Mouse (Mus musculus): ENCODE data around the gene Fan1. TPM values are rescaled to one million over a fixed set of nuclear protein-coding genes. Genes with fewer than 3 reads are reported as not detected.

Gene Fan1
- polyA plus RNA-seq, 1 experiment, result 1.6 TPM

DNA sequence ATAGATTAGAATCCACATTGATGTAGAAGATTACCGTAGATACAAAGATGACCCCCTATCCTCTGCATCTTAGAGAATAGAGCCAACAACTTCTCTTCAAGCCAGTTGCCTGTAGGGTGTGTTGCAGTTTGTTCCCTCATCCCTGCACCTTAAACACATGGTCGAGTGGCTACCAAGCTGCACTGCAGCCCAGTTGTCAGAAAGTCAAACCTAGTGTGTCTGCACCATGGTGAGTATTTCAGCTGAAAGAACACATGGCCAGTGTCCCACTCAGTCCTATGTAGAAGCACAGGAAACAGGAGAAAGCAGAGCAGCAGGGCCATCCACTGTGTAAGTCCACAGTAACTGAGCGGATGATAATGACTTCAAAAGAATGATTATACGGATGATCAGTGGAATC is 46.4 kb downstream of the Fan1 start:
- Histone ChIP-seq H3K27me3 (ENCODE audit: control insufficient read depth, insufficient read depth, insufficient read length) (no peaks in the 10 kb centered on the region), H3ac (ENCODE audit: control insufficient read depth, insufficient read length, low read depth) (no peak overlapping the region), H3K79me2 (ENCODE audit: control insufficient read depth, insufficient read depth) (no peaks in the 10 kb centered on the region), H3K36me3 (ENCODE audit: control insufficient read depth, insufficient read depth) (peaks cover 54% of the 10 kb centered on the region), H3K4me3 (ENCODE audit: insufficient read depth, poor library complexity, severe bottlenecking) (no peak overlapping the region), H3K79me3 (ENCODE audit: low read depth) (no peaks in the 10 kb centered on the region)
- no peak for TF ChIP-seq MAX (IDR thresholded peaks at IDR 0.05)
- TF ChIP-seq MYOD1 (IDR thresholded peaks at IDR 0.05; ENCODE audit: control insufficient read depth, insufficient read length, low read depth), result no peak
- no peak for TF ChIP-seq CTCF (IDR thresholded peaks at IDR 0.05; ENCODE audit: control insufficient read depth, insufficient read depth, insufficient read length)
- TF ChIP-seq MYOG (IDR thresholded peaks at IDR 0.05; ENCODE audit: control insufficient read depth, extremely low read depth, insufficient read length), result no peak
- no peak for TF ChIP-seq CEBPB (IDR thresholded peaks at IDR 0.05; ENCODE audit: low read depth)
- no peak for TF ChIP-seq FOSL1 (IDR thresholded peaks at IDR 0.05; ENCODE audit: insufficient read depth, low read length, poor library complexity, severe bottlenecking)
- no peak for TF ChIP-seq USF1 (IDR thresholded peaks at IDR 0.05; ENCODE audit: low read depth)

DNA sequence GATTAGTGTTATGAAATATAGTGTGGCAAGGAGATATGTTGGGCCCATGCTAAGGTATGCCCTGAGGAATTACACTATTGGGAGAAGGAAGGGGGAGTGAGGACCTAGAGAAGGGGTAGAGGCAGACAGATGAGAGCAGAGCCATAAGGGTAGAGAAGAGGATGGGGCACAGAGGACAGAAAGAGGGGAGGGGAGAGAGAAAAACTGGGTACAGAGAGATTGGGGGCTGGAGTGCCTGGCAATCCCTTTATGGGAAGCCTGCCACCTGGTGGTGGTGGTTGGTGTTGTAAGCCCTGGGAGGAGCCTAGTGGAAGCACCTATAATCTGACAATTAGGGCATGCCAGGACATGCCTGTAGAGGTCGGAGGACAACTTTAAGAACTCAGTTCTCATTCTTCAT is 47.0 kb downstream of the Fan1 start:
- Histone ChIP-seq H3K79me2 (ENCODE audit: control insufficient read depth, insufficient read depth) (no peaks in the 10 kb centered on the region), H3K36me3 (ENCODE audit: control insufficient read depth, insufficient read depth) (peaks cover 60% of the 10 kb centered on the region), H3K27me3 (ENCODE audit: control insufficient read depth, insufficient read depth, insufficient read length) (no peaks in the 10 kb centered on the region), H3K79me3 (ENCODE audit: low read depth) (no peaks in the 10 kb centered on the region), H3K4me3 (ENCODE audit: insufficient read depth, poor library complexity, severe bottlenecking) (no peak overlapping the region), H3ac (ENCODE audit: control insufficient read depth, insufficient read length, low read depth) (no peak overlapping the region)
- TF ChIP-seq CTCF (IDR thresholded peaks at IDR 0.05; ENCODE audit: control insufficient read depth, insufficient read depth, insufficient read length) (peak; percentile 62), CEBPB (IDR thresholded peaks at IDR 0.05; ENCODE audit: low read depth) (no peak), FOSL1 (IDR thresholded peaks at IDR 0.05; ENCODE audit: insufficient read depth, low read length, poor library complexity, severe bottlenecking) (no peak), MAX (IDR thresholded peaks at IDR 0.05) (no peak), MYOD1 (IDR thresholded peaks at IDR 0.05; ENCODE audit: control insufficient read depth, insufficient read length, low read depth) (no peak), USF1 (IDR thresholded peaks at IDR 0.05; ENCODE audit: low read depth) (no peak), MYOG (IDR thresholded peaks at IDR 0.05; ENCODE audit: control insufficient read depth, extremely low read depth, insufficient read length) (no peak)

DNA sequence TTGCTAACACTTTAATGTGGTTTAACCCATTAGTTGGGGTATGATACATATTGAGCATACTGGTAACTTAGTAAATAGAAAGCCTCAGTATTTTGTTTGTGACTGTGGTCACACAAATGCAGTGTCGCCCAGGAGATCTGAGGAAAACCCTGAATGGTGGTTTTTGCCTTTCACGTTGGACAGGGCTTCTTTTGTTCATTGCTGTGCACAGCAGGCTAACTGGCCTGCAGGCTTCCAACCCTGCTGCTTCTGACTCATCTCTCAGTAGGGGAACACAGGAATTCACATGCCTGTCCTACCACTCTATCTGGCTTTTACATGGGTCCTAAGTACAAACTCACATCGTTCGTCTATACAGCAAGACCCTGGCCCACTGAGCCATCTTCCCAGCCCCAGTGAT is 52.2 kb downstream of the Fan1 start:
- H3K79me2 ChIP-seq (ENCODE audit: control insufficient read depth, insufficient read depth), result no peaks in the 10 kb centered on the region
- H3K4me3 ChIP-seq (ENCODE audit: insufficient read depth, poor library complexity, severe bottlenecking), result no peak overlapping the region
- no peaks in the 10 kb centered on the region for H3K27me3 ChIP-seq (ENCODE audit: control insufficient read depth, insufficient read depth, insufficient read length)
- no peak for TF ChIP-seq USF1 (IDR thresholded peaks at IDR 0.05; ENCODE audit: low read depth)
- no peak overlapping the region for H3ac ChIP-seq (ENCODE audit: control insufficient read depth, insufficient read length, low read depth)
- no peaks in the 10 kb centered on the region for H3K79me3 ChIP-seq (ENCODE audit: low read depth)
- peaks cover 83% of the 10 kb centered on the region for H3K36me3 ChIP-seq (ENCODE audit: control insufficient read depth, insufficient read depth)

DNA sequence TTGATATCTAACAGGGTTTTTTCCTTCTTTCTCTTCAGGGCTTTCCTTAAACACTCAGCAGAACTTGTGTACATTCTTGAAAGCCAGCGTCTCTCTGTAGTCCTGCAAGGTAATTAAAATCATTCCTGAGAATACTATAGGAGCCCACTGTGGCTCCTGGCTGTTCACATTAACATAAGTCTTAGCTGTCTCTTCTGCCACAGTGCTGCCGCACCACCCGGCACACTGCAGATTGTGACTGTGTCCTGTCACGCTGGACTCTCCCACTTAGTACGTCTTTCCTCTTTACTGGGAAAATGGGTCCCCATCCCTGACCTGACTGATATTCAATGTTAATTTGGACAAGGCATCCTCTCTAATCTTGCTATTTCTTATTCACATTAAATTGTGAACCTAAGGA is 52.8 kb downstream of the Fan1 start:
- H3K4me3 ChIP-seq (ENCODE audit: insufficient read depth, poor library complexity, severe bottlenecking), result no peak overlapping the region
- TF ChIP-seq USF1 (IDR thresholded peaks at IDR 0.05; ENCODE audit: low read depth) (no peak), CEBPB (IDR thresholded peaks at IDR 0.05; ENCODE audit: low read depth) (no peak)
- peaks cover 87% of the 10 kb centered on the region for H3K36me3 ChIP-seq (ENCODE audit: control insufficient read depth, insufficient read depth)

DNA sequence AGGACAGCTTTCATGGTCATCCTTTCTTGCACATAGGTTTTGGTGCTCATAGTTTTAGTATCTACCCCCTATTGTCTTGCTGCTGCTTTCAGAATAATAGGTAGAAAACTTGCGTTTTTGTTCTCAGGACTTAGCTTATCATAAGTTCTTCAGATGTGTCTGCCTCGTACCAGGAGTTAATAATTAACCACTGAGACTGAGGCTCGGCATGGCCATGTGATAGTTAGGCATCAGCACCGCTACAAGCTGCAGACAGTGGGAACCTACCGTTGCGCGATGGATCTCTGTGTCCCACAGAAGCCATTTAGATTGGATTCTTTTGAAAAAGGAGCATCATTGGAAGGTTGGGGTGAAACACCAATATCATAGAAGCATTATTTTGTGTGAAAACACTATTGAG is 61.1 kb downstream of the Fan1 start:
- peaks cover 79% of the 10 kb centered on the region for H3K36me3 ChIP-seq (ENCODE audit: control insufficient read depth, insufficient read depth)
- TF ChIP-seq CTCF (IDR thresholded peaks at IDR 0.05; ENCODE audit: control insufficient read depth, insufficient read depth, insufficient read length) (no peak), MYOG (IDR thresholded peaks at IDR 0.05; ENCODE audit: control insufficient read depth, extremely low read depth, insufficient read length) (no peak), FOSL1 (IDR thresholded peaks at IDR 0.05; ENCODE audit: insufficient read depth, low read length, poor library complexity, severe bottlenecking) (no peak), CEBPB (IDR thresholded peaks at IDR 0.05; ENCODE audit: low read depth) (no peak), USF1 (IDR thresholded peaks at IDR 0.05; ENCODE audit: low read depth) (no peak), MAX (IDR thresholded peaks at IDR 0.05) (no peak), MYOD1 (IDR thresholded peaks at IDR 0.05; ENCODE audit: control insufficient read depth, insufficient read length, low read depth) (no peak)
- no peak overlapping the region for H3K4me3 ChIP-seq (ENCODE audit: insufficient read depth, poor library complexity, severe bottlenecking)
- H3ac ChIP-seq (ENCODE audit: control insufficient read depth, insufficient read length, low read depth), result no peak overlapping the region
- H3K27me3 ChIP-seq (ENCODE audit: control insufficient read depth, insufficient read depth, insufficient read length), result no peaks in the 10 kb centered on the region
- no peaks in the 10 kb centered on the region for H3K79me2 ChIP-seq (ENCODE audit: control insufficient read depth, insufficient read depth)
- no peaks in the 10 kb centered on the region for H3K79me3 ChIP-seq (ENCODE audit: low read depth)

More for the DNA sequence above, 52.8 kb downstream of the Fan1 start:
- Histone ChIP-seq H3K79me2 (ENCODE audit: control insufficient read depth, insufficient read depth) (no peaks in the 10 kb centered on the region), H3K79me3 (ENCODE audit: low read depth) (no peaks in the 10 kb centered on the region), H3K27me3 (ENCODE audit: control insufficient read depth, insufficient read depth, insufficient read length) (no peaks in the 10 kb centered on the region), H3ac (ENCODE audit: control insufficient read depth, insufficient read length, low read depth) (no peak overlapping the region)

DNA sequence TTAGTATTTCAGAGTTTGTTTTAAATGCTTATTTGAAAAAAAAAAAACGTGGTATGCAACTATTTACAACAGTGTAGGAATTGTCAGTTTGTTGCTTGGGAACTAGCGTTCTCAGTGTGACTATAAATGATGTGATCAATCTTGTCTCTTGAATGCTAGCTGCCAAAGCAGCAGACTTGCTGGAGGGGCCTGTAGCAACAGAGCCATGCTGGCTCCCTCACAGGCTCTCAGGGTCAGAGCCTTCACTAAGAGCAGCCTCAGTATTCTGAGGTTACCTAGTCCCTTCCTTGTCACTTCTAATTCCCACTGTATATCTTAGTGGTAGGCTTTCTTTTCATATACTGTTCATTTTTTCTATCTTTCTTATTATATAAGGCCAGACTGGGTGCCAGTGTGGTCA is 63.1 kb downstream of the Fan1 start:
- no peaks in the 10 kb centered on the region for H3K27me3 ChIP-seq (ENCODE audit: control insufficient read depth, insufficient read depth, insufficient read length)
- H3K36me3 ChIP-seq (ENCODE audit: control insufficient read depth, insufficient read depth), result peaks cover 73% of the 10 kb centered on the region
- no peaks in the 10 kb centered on the region for H3K79me3 ChIP-seq (ENCODE audit: low read depth)
- no peak overlapping the region for H3K4me3 ChIP-seq (ENCODE audit: insufficient read depth, poor library complexity, severe bottlenecking)
- no peak overlapping the region for H3ac ChIP-seq (ENCODE audit: control insufficient read depth, insufficient read length, low read depth)
- TF ChIP-seq CTCF (IDR thresholded peaks at IDR 0.05; ENCODE audit: control insufficient read depth, insufficient read depth, insufficient read length), result no peak
- TF ChIP-seq MAX (IDR thresholded peaks at IDR 0.05), result no peak
- no peak for TF ChIP-seq MYOD1 (IDR thresholded peaks at IDR 0.05; ENCODE audit: control insufficient read depth, insufficient read length, low read depth)
- TF ChIP-seq MYOG (IDR thresholded peaks at IDR 0.05; ENCODE audit: control insufficient read depth, extremely low read depth, insufficient read length), result no peak
- TF ChIP-seq CEBPB (IDR thresholded peaks at IDR 0.05; ENCODE audit: low read depth), result no peak
- no peak for TF ChIP-seq USF1 (IDR thresholded peaks at IDR 0.05; ENCODE audit: low read depth)
- TF ChIP-seq FOSL1 (IDR thresholded peaks at IDR 0.05; ENCODE audit: insufficient read depth, low read length, poor library complexity, severe bottlenecking), result no peak
- no peaks in the 10 kb centered on the region for H3K79me2 ChIP-seq (ENCODE audit: control insufficient read depth, insufficient read depth)

Data from C2C12 (cell line).